Mouse (Mus musculus): ENCODE measurements at regions not wholly inside any gene's neighbourhood (a gene's known extent, or its start where the extent isn't known, plus 50 kb on each side); places are given as distances from the start of the nearest gene placed in this dataset.

GRCm38 (mm10) chr7:70501821-70502220 lies 135.3 kb upstream of the Nr2f2 start:
- DNase-seq (ENCODE audit: low spot score in 2 of 2): no peak

GRCm38 (mm10) chr7:70496541-70497154 lies 130.1 kb upstream of the Nr2f2 start:
- DNase-seq (ENCODE audit: low spot score in 2 of 2): no peak

GRCm38 (mm10) chr7:70484201-70484600 lies 117.7 kb upstream of the Nr2f2 start:
- DNase-seq (ENCODE audit: low spot score in 2 of 2): no peak

- no peak for DNase-seq (ENCODE audit: low spot score in 2 of 2)
Observed at GRCm38 (mm10) chr7:70483536-70483935, 117.0 kb upstream of the Nr2f2 start.

- no peak for DNase-seq (ENCODE audit: low spot score in 2 of 2)
Observed at GRCm38 (mm10) chr7:70481880-70482279, 115.3 kb upstream of the Nr2f2 start.

GRCm38 (mm10) chr7:70472786-70473185 lies 106.3 kb upstream of the Nr2f2 start:
- no peak for DNase-seq (ENCODE audit: low spot score in 2 of 2)

- no peak for DNase-seq (ENCODE audit: low spot score in 2 of 2)
Observed at GRCm38 (mm10) chr7:70470557-70470956, 104.0 kb upstream of the Nr2f2 start.

GRCm38 (mm10) chr7:70462131-70462530 lies 95.6 kb upstream of the Nr2f2 start:
- no peak for DNase-seq (ENCODE audit: low spot score in 2 of 2)

GRCm38 (mm10) chr7:70454525-70454924 lies 88.0 kb upstream of the Nr2f2 start:
- DNase-seq (ENCODE audit: low spot score in 2 of 2): no peak

GRCm38 (mm10) chr7:70452816-70453215 lies 86.3 kb upstream of the Nr2f2 start:
- DNase-seq (ENCODE audit: low spot score in 2 of 2): no peak

- no peak for DNase-seq (ENCODE audit: low spot score in 2 of 2)
Observed at GRCm38 (mm10) chr7:70438908-70439307, 72.4 kb upstream of the Nr2f2 start.

GRCm38 (mm10) chr7:70433838-70434237 lies 67.3 kb upstream of the Nr2f2 start:
- no peak for DNase-seq (ENCODE audit: low spot score in 2 of 2)

- DNase-seq (ENCODE audit: low spot score in 2 of 2): no peak
Observed at GRCm38 (mm10) chr7:70433358-70433757, 66.8 kb upstream of the Nr2f2 start.

GRCm38 (mm10) chr7:70431712-70432111 lies 65.2 kb upstream of the Nr2f2 start:
- DNase-seq (ENCODE audit: low spot score in 2 of 2): no peak

GRCm38 (mm10) chr7:70429326-70429725 lies 62.8 kb upstream of the Nr2f2 start:
- DNase-seq (ENCODE audit: low spot score in 2 of 2): no peak

- DNase-seq (ENCODE audit: low spot score in 2 of 2): no peak
Observed at GRCm38 (mm10) chr7:70424231-70424620, 57.7 kb upstream of the Nr2f2 start.

GRCm38 (mm10) chr7:70423524-70424230 lies 57.1 kb upstream of the Nr2f2 start:
- no peak for DNase-seq (ENCODE audit: low spot score in 2 of 2)

- DNase-seq (ENCODE audit: low spot score in 2 of 2): no peak
Observed at GRCm38 (mm10) chr7:70416185-70416941, 49.8 kb upstream of the Nr2f2 start.
